Mouse (Mus musculus) G1E (cell line): ENCODE measurements around the gene Phf8.

Experiments used
- CTCF ChIP-seq: IDR thresholded peaks from 2 replicates; pipeline ENCODE4 v1.5.1; 2012; ENCODE audit warnings: low read depth, low read length, inconsistent platforms, mixed read lengths
- GATA1 ChIP-seq: IDR thresholded peaks from 2 replicates; pipeline ENCODE4 v1.6.1; 2012; ENCODE audit warnings: borderline replicate concordance, low read length, inconsistent platforms, mixed read lengths

DNA sequence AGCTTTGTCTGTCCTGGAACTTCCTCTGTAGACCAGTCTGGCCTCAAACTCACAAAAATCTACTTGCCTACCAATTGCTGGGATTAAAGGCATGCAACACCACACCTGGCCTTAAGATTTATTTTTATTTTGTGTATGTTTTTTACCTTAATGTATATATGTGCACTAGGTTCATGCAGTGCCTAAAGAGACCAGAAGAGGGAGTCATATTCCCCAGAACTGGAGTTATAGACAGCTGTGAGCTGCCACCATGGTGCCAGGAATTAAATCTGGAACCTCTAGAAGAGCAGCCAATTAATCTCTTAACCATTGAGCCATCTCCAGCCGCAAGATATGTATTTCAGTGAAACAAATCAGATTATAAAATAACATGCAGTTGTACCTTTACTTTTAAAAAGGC, 54.7 kb downstream of the Phf8 start:
- no peak for TF ChIP-seq CTCF
- no peak for TF ChIP-seq GATA1
